Mouse (Mus musculus) spleen, adult 2 months (tissue): Measurements from ENCODE around the gene Ubr1.

ENCODE experiments used
- CTCF ChIP-seq: fragments of 200-500 bp; IDR thresholded peaks from 2 replicates; pipeline ENCODE4 v1.5.1; 2011; ENCODE audit warnings: mild to moderate bottlenecking, inconsistent platforms; ENCODE audit not compliant: insufficient read depth, insufficient read length, insufficient replicate concordance; ENCODE audit errors: extremely low read depth
- POLR2A ChIP-seq: fragments of 200-500 bp; IDR thresholded peaks from 2 replicates; pipeline ENCODE4 v1.6.1; 2011; ENCODE audit warnings: low read depth, low read length, inconsistent platforms

DNA sequence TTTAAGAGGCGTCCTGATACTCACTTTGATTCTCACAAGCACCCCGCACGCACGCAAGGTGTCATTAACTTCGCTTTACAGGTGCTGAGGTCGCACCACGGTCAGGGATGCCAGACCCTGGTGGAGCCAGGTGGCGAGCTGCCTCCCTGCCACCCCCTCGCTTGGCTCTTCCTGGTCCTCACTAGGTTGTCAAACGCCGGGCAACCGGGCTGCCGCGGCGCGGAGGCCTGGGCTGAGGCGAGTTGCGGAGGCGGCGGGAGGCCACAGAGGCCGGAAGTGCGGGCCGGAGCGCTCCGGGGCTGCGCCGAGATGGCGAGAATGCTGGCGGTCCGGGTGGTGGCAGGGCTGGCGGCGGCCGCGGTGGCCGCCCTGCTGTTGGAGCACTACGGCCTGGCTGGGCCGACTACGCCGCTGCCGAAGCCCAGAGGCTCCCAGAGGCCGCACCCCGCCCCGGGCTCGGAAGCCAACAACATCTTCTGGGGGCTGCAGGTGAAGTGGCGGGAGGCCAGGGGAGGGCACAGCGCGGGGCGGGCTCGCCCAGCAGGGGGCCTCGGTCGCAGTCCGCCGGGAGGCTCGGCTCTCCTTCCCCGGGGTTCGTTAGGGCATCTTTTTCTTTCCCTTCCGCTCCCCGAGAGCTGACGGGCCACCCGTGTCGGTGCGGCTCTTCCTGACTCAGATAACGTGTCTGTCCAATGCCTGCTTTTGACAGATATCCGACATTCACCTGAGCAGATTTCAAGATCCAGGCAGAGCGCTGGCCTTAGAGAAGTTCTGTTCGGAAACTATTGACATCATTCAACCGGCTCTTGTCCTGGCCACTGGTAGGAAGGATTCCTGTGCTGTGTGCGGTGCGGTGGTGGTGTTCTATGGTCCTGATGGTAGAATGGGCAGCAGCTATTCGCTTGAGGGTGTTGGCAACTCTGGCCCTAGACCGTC, 6.7 kb upstream of the Ubr1 start, which contains the start of gene Tmem62:
- TF ChIP-seq CTCF (peak; percentile 50; the same call in 1 of the 2 replicates), POLR2A (peak; percentile 18)
